Mouse (Mus musculus) heart, adult 18-20 months (tissue): ENCODE results near the gene Ect2. TPM values are rescaled to one million over a fixed set of nuclear protein-coding genes. Genes with fewer than 3 reads are reported as not detected.

ENCODE experiments used
- DNase-seq, 2 experiments: peaks; one replicate each; pipeline ENCODE4 v3.0.0; 2021 to 2022; ENCODE audit warnings: mixed read lengths in 1 of 2
- long read RNA-seq, 2 experiments: library from polyadenylated mRNA; stranded (forward); transcript quantifications; one replicate each; pipeline ENCODE4 v2.0.0; 2021
- total RNA-seq, 2 experiments: library from RNA; stranded (reverse); gene quantifications; 2 replicates each; pipeline ENCODE4 v1.2.3; 2021

The Ect2 gene
- total RNA-seq = under 1 TPM; 0.59 to 0.65 TPM
- long read RNA-seq, experiment 1, partial matches to known transcripts = 0 of 1 reads
- long read RNA-seq, experiment 1, other reads (novel, unspliced or antisense) = 0 of 1 reads
- long read RNA-seq, experiment 2 = 0 reads

- peak; percentile 99 to 100 for DNase-seq
These were observed at the start of gene Ect2 for GRCm38 (mm10) chr3:27153701-27154209. Gene Ect2 (minus strand): TSS chr3:27153878.

GRCm38 (mm10) chr3:27201728-27202411 is 48.2 kb upstream of the Ect2 start:
- DNase-seq = peak in 1 of 2 experiments; percentile 41

- no peak for DNase-seq
These were observed 45.4 kb upstream of the Ect2 start for GRCm38 (mm10) chr3:27199120-27199519.

- no peak for DNase-seq
These were observed 44.1 kb upstream of the Ect2 start for GRCm38 (mm10) chr3:27197816-27198215.

GRCm38 (mm10) chr3:27196529-27196928 is 42.9 kb upstream of the Ect2 start:
- DNase-seq = no peak

GRCm38 (mm10) chr3:27195573-27196227 is 42.0 kb upstream of the Ect2 start:
- DNase-seq = no peak

GRCm38 (mm10) chr3:27195153-27195552 is 41.5 kb upstream of the Ect2 start:
- no peak for DNase-seq

GRCm38 (mm10) chr3:27193844-27194317 is 40.2 kb upstream of the Ect2 start:
- DNase-seq = peak; percentile 71 to 72

GRCm38 (mm10) chr3:27191856-27192255 is 38.2 kb upstream of the Ect2 start:
- peak; percentile 43 to 60 for DNase-seq

- no peak for DNase-seq
These were observed 37.2 kb upstream of the Ect2 start for GRCm38 (mm10) chr3:27190865-27191264.

GRCm38 (mm10) chr3:27189320-27190261 is 35.9 kb upstream of the Ect2 start:
- peak; percentile 81 to 89 for DNase-seq

- DNase-seq = no peak
These were observed 34.7 kb upstream of the Ect2 start for GRCm38 (mm10) chr3:27188386-27188785.

- DNase-seq = peak; percentile 42 to 65
These were observed 30.0 kb upstream of the Ect2 start for GRCm38 (mm10) chr3:27183601-27184175.

- DNase-seq = peak; percentile 97 to 98
These were observed 29.3 kb upstream of the Ect2 start, which contains the start of gene Nceh1 for GRCm38 (mm10) chr3:27182733-27183600. Gene Nceh1 (plus strand): TSS chr3:27182965.

- no peak for DNase-seq
These were observed 26.0 kb upstream of the Ect2 start for GRCm38 (mm10) chr3:27179711-27180110.

GRCm38 (mm10) chr3:27170257-27170656 is 16.6 kb upstream of the Ect2 start:
- no peak for DNase-seq

GRCm38 (mm10) chr3:27165481-27166065 is 11.9 kb upstream of the Ect2 start:
- DNase-seq = no peak

- no peak for DNase-seq
These were observed 8.7 kb upstream of the Ect2 start for GRCm38 (mm10) chr3:27162410-27162804.

- DNase-seq = no peak
These were observed 8.1 kb upstream of the Ect2 start for GRCm38 (mm10) chr3:27161645-27162409.
